Mouse (Mus musculus) G1E-ER4 (cell line): ENCODE data around the gene Anks1b. TPM values are rescaled to one million over a fixed set of nuclear protein-coding genes. Genes with fewer than 3 reads are reported as not detected.

Experiments
- GATA1 ChIP-seq: IDR thresholded peaks from one replicate; pipeline ENCODE4 v1.8.0; 2012; ENCODE audit warnings: low read length, inconsistent platforms
- polyA plus RNA-seq: library from polyadenylated mRNA; stranded (reverse); fragments of >175 nt; gene quantifications from 2 replicates; pipeline ENCODE4 v1.2.3, GENCODE M21; 2012

The Anks1b gene
- polyA plus RNA-seq, 1 experiment = not detected

DNA sequence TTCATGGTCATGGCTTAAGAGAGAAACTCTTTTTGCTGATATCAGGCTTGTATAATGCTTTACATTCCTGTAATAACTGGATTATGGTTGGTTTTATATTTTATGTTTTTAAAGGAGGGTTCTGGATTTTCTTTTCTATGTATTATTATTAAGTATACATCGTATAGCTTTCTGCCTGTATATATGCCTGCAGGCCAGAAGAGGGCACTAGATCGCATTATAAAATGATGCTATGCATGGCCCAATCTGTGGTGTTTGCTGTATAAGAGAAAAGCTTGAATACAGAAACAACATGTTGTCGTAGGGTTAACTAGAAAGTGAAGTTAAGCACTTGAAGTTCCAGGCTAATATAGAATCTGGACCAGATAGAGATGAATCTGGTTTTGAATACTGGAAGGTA is 362.0 kb downstream of the Anks1b start:
- TF ChIP-seq GATA1 = no peak

DNA sequence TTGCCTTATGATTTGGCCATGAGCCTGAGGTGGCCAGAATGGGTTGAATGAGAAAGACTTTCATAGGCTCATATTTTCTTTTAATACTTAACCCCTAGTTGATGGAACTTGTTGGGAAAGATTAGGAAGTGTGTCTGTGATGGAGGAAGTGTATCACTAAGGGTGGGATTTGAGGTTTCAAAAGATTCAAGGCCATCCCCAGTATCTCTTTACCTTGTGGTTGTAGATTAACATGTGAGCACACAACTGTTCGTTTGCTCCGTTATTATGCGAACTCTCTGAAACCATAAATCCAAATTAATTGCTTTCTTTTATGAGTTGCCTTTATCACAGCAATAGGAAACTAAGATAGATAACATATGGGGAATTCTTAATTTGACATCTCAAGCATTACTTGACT is 364.0 kb downstream of the Anks1b start:
- no peak for TF ChIP-seq GATA1

DNA sequence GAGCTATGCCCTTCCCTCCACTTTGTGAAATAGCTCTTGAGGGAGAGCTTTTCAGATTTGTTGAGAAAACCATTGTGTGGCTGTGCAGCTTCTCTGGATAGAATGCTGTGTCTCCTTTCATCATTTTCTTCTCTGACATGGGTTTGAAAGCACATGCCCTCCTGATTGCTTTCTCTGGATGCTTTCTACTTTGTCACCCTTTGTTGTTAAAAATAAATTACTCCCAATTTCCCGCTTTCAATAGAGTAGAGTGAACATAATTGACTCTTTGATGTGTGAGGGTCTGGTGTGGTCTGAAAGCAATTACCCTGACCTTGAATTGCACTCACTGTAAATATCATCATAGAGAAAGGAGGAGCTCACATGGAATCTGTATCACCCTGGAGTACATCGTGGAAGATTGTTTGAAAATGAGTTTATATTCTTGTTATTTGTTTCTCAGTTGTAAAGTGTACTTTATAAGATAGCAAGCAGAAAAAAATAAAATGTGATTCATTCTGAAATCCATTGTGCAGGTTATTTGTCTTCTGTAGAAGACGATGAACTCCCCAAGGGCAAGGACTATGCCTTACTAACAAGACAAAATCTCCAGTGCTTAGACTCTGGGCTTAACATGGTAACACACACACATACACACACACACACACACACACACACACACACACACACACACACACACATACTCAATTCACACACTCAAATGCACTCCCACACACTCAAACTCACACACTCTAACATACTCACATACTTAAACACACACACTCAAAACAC is 385.8 kb downstream of the Anks1b start:
- no peak for TF ChIP-seq GATA1

DNA sequence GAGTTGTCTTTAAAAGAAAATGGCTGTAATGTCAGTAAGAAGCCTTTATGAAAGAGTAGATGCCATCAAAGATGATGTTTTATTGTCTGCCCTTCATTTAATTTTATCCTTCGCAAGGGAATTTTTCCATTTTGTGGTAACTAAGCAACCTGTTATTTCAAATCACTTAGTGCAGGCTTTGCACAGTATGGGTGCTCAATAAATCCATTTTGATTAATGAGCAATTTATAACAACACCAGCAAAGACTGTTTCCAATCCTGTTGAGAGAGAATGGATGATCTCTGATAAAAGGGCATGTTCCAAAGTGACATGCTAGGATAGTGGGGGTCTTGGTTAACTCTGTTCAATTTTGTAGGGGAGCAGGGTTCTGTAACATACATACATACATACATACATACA is 398.0 kb downstream of the Anks1b start:
- no peak for TF ChIP-seq GATA1

DNA sequence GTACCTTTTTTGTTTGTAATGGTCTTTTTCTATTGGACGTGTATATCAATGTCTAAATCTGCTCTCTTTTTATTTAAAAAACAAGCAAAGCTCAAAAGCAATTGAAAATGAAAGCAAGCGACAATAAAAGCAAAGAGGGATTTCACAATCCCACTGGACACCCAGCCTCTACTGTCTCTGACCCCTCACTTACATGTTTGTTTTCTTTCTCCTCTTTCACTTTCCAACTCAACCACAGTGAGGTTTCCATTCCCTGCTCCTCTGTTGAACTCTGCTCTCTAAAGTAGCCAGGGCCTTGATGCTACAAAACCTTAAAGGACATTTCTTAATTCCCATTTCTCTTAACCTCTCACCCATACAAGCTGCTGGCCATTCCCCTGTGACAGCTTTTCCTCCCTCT is 400.0 kb downstream of the Anks1b start:
- TF ChIP-seq GATA1 = no peak

DNA sequence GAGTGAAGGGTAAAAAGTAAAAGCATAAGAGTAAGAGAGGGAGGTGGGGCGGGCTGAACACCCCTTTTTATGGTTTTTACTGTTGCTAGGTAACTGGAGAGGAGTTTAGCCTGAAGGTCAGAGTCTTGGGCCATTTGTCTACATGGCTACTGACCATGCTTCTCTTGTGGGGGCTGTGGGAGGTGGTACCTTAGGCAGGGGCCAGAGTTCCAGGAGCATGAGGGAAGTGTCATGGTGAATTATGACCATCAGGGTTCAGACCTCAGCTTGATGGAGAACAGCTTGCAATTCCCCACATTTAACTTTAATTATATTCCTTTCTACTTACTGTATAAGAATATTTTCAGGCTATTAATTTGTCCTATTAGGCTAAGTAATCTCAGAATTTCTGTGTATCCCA is 413.3 kb downstream of the Anks1b start:
- no peak for TF ChIP-seq GATA1

DNA sequence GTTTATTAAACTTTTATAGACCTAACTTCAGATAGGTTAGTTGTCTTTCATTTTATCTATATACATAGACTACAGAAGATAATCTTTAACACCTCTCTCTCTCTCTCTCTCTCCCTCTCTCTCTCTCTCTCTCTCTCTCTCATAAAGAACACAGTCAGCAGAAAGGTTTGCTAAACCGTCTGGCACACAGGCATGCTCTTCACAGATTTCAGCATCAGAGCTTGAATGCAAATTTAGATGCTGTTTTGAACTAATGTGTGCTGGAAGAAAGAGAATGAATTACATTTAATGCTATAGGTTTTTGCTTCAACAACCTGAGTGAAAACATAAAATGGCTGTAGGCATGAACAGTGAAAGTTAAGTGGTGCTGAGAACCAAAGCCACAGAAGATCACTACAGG is 429.9 kb downstream of the Anks1b start:
- TF ChIP-seq GATA1 = no peak

DNA sequence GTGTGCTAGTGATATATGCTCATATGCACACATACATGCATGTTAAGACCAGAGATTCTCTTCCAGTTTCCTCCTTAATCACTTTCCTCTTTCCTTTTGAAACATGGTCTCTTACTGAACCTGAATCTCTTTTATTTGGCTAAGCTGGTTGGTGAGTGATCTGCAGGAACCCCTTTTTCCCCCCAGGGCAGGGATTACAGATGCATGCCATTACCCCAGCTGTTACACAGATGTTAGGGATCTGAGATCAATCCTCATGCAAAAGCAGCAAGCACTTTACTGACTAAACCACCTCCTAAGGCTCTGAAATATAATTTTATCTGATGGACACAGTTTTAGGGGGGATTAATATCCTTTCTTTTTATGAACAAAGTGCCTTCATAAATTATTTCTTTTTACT is 432.8 kb downstream of the Anks1b start:
- no peak for TF ChIP-seq GATA1

DNA sequence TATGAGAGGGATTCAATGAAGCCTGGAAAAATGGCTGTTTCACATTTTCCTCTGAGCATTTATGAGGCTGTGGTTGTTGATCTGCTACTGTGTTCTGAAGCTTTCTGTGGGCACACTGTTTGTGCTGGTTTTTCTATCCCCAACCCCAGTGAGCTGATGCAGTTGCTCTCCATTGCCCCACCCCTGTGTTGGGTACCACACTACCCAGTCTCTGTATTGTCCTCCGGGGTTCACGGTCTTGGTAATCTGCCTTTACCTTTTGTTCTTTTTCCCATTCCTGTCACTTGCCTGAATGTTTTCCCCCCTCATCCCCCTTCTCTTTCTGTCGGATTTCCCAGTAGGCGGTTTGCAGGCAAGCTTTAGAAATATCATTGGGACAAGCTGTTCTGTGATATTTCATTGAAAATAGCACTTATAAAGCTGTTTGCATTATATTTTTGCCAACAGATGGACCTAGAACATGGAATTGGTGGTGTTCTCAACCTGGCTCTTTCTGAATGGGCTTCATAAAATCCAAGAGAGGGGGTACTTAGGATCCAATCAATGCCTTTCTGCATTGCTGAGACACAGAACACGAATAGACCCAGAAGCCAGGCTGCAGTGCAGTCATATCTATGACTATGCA is 434.7 kb downstream of the Anks1b start:
- TF ChIP-seq GATA1 = no peak

DNA sequence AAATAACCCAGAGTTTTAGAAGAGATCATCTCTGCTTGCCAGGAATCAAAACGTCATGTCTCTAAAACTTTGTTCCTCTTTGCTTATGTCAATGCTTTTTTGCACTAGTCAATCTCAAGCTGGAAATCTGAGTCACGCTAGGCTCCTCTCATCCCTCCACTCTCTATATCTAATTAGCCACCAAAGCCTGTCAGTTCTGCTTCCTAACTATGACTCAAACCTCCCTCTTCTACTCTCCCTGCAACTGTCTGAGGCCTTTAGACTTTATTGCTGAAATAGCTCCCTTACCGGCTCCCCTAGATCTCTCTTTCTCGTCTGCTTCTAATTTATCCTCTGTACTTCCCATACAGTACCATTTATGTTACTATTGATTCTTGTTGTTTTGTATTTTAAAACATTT is 456.5 kb downstream of the Anks1b start:
- no peak for TF ChIP-seq GATA1

DNA sequence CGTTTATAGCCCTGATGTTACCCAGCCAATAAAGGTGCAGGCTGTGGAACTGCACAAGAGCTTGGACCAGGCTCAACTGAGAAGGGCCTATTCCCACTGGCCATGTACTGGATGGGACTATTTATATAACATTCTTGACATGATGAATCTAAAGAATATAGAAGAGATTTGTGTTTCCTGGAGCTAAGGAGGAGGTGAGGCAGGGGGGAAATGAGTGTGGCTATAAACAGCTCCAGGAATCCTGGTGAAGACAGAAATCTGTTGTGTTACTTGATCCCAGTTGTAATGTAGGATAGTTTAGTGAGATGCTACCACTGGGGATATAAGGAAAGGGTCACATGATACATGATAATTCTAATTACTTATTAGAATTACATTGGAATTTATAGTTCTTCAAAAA is 472.1 kb downstream of the Anks1b start:
- TF ChIP-seq GATA1 = no peak

DNA sequence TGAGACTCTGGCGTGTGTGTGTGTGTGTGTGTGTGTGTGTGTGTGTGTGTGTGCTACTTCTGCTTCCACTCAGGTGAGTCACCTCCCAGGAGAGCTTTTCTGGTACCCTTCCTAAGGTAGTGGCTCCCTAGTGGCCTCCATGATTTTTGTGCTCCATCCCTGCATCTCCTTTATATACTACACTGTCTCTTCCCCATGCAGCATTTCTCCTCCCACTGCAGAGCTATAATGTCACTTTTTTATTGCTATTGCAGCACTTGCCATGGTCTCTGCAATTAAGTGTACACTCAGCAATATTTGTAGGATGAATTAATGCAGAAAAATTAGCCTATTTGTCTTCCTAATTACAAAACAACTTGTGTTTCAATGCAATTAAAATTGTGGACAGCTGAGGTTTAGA is 482.9 kb downstream of the Anks1b start:
- TF ChIP-seq GATA1 = no peak

DNA sequence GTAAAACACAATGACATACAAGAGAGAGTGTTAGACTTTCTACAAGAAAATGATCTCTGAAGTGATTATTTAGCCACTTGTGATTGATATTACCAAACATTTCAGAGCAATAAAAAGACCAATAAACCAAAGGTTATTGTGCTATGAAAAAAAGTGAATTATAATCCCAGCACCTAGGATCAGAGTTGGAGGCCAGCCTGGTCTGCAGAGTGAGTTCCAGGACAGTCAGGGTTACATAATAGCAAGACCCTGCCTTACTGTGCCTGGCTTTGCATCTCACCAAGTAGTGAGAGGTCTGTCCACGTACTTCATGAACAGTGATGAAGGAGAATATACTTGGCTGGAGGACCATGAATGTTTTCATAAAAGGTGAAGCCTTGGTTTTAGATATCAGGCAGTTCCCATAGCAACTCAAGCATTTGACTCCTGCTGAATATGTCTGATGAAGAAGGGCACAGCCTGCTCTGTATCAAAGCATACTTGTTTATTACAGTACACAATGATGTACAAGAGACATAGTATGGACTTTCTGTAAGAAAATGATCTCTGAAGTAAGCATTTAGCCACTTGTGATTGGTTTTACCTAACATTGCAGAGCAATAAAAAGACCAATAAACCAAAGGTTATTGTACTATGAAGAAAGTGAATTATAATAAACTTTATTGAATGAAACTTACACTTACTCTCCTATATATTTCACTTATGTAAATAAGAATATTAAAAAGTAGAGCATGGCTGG is 484.0 kb downstream of the Anks1b start:
- no peak for TF ChIP-seq GATA1

DNA sequence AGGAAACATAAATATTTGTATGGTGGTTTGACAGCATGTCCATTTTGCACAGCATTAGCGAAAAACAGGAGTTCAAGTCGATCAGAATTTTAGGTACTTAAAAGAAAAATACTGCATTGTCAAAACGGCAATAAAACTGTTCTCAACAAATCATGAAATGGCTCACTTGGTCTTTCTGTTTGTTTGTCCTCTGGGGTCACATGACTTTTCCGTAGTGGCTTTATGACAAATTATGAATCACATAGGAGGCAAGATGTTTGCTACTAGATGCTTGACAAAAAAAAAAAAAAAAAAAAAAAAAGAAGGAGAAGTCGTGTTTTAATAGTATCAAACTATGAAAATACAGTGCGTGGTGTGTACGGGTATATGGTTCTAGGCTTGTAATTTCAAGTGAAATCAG is 495.7 kb downstream of the Anks1b start:
- TF ChIP-seq GATA1 = no peak

DNA sequence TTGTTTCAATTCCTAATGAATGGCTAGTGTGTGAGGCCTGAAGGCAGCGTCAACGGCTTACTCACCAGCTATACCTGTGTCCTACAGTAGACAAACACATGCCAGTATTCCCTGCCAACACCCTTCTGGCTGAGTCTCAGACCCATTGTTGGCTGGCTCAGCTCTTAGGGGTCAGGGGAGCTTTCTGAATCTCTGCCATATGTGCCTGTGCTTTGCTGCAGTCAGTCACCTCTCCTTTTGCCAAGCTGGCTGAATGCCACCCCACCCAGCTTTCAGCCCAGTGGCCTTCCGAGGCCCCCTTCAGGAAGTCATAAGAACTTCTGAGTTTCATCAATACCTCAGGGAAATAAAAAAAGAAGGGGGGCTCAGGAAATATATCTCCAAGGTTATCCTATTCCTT is 497.4 kb downstream of the Anks1b start:
- no peak for TF ChIP-seq GATA1

DNA sequence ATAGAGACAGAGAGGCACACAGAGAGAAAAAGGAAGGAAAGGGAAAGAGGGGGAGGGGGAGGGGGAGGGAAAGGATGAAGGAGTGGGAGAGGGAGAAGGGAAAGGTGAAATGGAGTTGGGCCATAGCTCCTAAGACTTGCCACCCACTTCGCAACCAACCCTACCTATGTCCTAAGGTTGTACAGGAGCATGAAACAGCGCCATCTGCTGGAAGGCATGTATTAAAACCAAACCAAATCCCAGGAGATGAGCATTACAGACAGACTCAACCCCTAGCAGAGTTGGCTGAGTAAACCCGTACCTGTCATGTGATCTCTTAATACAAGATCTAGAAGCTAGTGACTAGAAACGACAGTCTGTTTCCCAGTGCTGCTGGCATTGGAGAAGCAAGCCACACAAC is 500.2 kb downstream of the Anks1b start:
- TF ChIP-seq GATA1 = no peak

DNA sequence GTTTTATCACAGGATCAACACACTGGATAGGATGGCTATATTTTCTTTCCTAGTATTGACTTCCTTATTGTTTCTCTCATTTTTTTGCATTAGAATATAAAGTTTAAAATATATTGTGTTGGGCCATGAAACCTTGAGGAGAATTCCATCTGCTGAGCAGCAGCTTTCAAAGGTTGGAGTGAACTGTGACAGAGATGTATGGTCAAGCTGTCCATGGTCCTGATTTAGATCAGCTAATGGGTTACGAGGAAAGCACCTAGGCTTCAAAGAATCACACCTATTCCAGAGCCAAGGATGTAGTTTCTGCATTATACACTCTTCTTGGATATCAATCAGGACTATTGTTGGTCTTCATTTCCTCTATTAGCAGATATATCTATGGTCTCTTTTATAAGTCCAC is 503.3 kb downstream of the Anks1b start:
- no peak for TF ChIP-seq GATA1

DNA sequence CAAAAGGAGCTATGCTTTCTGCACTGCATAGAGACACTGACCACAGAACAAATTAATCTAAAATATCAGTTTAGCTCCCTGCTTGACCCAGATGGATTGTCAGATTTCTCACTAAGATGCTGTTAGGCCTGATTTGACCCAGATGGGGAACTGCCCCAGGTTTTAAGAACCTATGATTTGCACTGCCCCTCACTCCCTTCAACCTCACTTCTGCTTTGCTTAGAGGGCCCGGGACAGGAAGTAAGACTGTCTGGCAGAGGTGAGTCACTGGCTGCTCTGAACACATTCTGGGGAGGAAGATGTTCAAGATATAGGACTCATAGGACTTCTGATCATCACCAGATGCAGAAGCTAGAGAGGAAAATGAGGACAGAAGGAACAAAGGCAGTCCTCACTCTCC is 506.8 kb downstream of the Anks1b start:
- TF ChIP-seq GATA1 = no peak
